Mouse (Mus musculus) CH12.LX (cell line): ENCODE results near the gene Pa2g4. TPM values are rescaled to one million over a fixed set of nuclear protein-coding genes. Genes with fewer than 3 reads are reported as not detected.

Experiments
- DNase-seq: peaks from one replicate; pipeline ENCODE4 v3.0.0-alpha.2; 2013; ENCODE audit errors: extremely low read depth
- H3K27ac ChIP-seq: 2 replicates; pipeline ENCODE4 v1.5.1; 2012; ENCODE audit warnings: low read depth, mild to moderate bottlenecking, control low read depth, moderate library complexity; ENCODE audit not compliant: insufficient read depth
- H3K27me3 ChIP-seq: replicated peaks from 2 replicates; pipeline ENCODE3; 2012; ENCODE audit warnings: inconsistent platforms
- H3K36me3 ChIP-seq, 2 experiments: replicated peaks in 1 of 2; 2 replicates each; pipeline versions ENCODE3 to v1.6.1; 2012; ENCODE audit warnings: inconsistent platforms in 1 of 2, low read length in 1 of 2, mild to moderate bottlenecking in 1 of 2, mixed read lengths in 1 of 2, moderate library complexity in 1 of 2; ENCODE audit not compliant: control insufficient read depth in 1 of 2, insufficient read depth in 1 of 2
- H3K4me1 ChIP-seq, 2 experiments: 2 replicates each; pipeline ENCODE4 v1.6.1; 2012; ENCODE audit warnings: inconsistent platforms in 1 of 2, moderate library complexity in 1 of 2; ENCODE audit not compliant: insufficient read depth in 2 of 2, control insufficient read depth in 1 of 2
- H3K4me2 ChIP-seq: 2 replicates; pipeline ENCODE4 v1.6.1; 2012; ENCODE audit warnings: low read depth, mild to moderate bottlenecking, control low read depth; ENCODE audit not compliant: poor library complexity, insufficient read depth, severe bottlenecking
- H3K4me3 ChIP-seq, 3 experiments: fragments of 150-350 bp in 1 of 3; sonication (generic) in 1 of 3; replicated peaks in 1 of 3; 2 replicates each; pipeline versions ENCODE3 to v1.5.1; 2011 to 2012; ENCODE audit warnings: low read depth in 2 of 3, low read length in 2 of 3, mild to moderate bottlenecking in 2 of 3, moderate library complexity in 2 of 3, control low read depth in 1 of 3, improper control_type of control experiment in 1 of 3, inconsistent platforms in 1 of 3, mixed read lengths in 1 of 3; ENCODE audit not compliant: poor library complexity in 1 of 3
- H3K79me2 ChIP-seq: replicated peaks from 2 replicates; pipeline ENCODE4 v1.6.1; 2012; ENCODE audit warnings: mild to moderate bottlenecking, moderate library complexity; ENCODE audit not compliant: control insufficient read depth, poor library complexity, insufficient read depth, severe bottlenecking; ENCODE audit errors: extremely low read depth
- H3K9ac ChIP-seq: 2 replicates; pipeline ENCODE4 v1.6.1; 2012; ENCODE audit warnings: low read depth, mild to moderate bottlenecking, control low read depth, moderate library complexity; ENCODE audit not compliant: insufficient read depth
- H3K9me3 ChIP-seq: replicated peaks from 2 replicates; pipeline ENCODE3; 2012; ENCODE audit warnings: low read length, inconsistent platforms, mixed read lengths
- CHD1 ChIP-seq: IDR thresholded peaks from 2 replicates; pipeline ENCODE4 v1.6.1; 2012; ENCODE audit warnings: low read depth, low read length, improper control_type of control experiment, inconsistent platforms
- CTCF ChIP-seq, 2 experiments: IDR thresholded peaks in 1 of 2; conservative IDR thresholded peaks in 1 of 2; 2 replicates each; pipeline ENCODE4 v1.5.1; 2011 to 2012; ENCODE audit warnings: low read depth in 2 of 2, low read length in 2 of 2, improper control_type of control experiment in 1 of 2, inconsistent platforms in 1 of 2, mild to moderate bottlenecking in 1 of 2, moderate library complexity in 1 of 2
- E2F4 ChIP-seq: IDR thresholded peaks from 2 replicates; pipeline ENCODE4 v1.6.1; 2011; ENCODE audit warnings: low read depth, low read length, improper control_type of control experiment; ENCODE audit not compliant: insufficient replicate concordance
- ELF1 ChIP-seq: IDR thresholded peaks from 2 replicates; pipeline ENCODE4 v1.6.1; 2014; ENCODE audit warnings: low read depth, mild to moderate bottlenecking, inconsistent platforms, low read length, improper control_type of control experiment
- EP300 ChIP-seq: IDR thresholded peaks from 2 replicates; pipeline ENCODE4 v1.6.1; 2011; ENCODE audit warnings: low read length, improper control_type of control experiment
- ETS1 ChIP-seq: conservative IDR thresholded peaks from 2 replicates; pipeline ENCODE4 v1.6.1; 2012; ENCODE audit warnings: low read depth, mild to moderate bottlenecking, inconsistent platforms, low read length, improper control_type of control experiment, moderate library complexity
- GABPA ChIP-seq: IDR thresholded peaks from 2 replicates; pipeline ENCODE4 v1.6.1; 2012; ENCODE audit warnings: low read depth, low read length, improper control_type of control experiment, inconsistent platforms; ENCODE audit not compliant: insufficient replicate concordance
- HCFC1 ChIP-seq: IDR thresholded peaks from 2 replicates; pipeline ENCODE4 v1.6.1; 2012; ENCODE audit warnings: low read depth, mild to moderate bottlenecking, inconsistent platforms, low read length, improper control_type of control experiment
- IRF4 ChIP-seq: IDR thresholded peaks from 2 replicates; pipeline ENCODE4 v1.6.1; 2014; ENCODE audit warnings: low read depth, mild to moderate bottlenecking, inconsistent platforms, low read length, improper control_type of control experiment
- JUN ChIP-seq: IDR thresholded peaks from 2 replicates; pipeline ENCODE4 v1.6.1; 2011; ENCODE audit warnings: low read depth, mild to moderate bottlenecking, low read length, improper control_type of control experiment, moderate library complexity; ENCODE audit not compliant: insufficient read depth
- JUND ChIP-seq: conservative IDR thresholded peaks from 2 replicates; pipeline ENCODE4 v1.6.1; 2011; ENCODE audit warnings: low read depth, low read length, improper control_type of control experiment
- KAT2A ChIP-seq: IDR thresholded peaks from 2 replicates; pipeline ENCODE4 v1.6.1; 2012; ENCODE audit warnings: low read length, improper control_type of control experiment, inconsistent platforms; ENCODE audit not compliant: insufficient replicate concordance
- MAFK ChIP-seq: IDR thresholded peaks from 2 replicates; pipeline ENCODE4 v1.6.1; 2011; ENCODE audit warnings: low read length, improper control_type of control experiment; ENCODE audit not compliant: insufficient replicate concordance
- MAX ChIP-seq: IDR thresholded peaks from 2 replicates; pipeline ENCODE4 v1.6.1; 2011; ENCODE audit warnings: low read length, improper control_type of control experiment
- MAZ ChIP-seq: IDR thresholded peaks from 2 replicates; pipeline ENCODE4 v1.6.1; 2012; ENCODE audit warnings: low read depth, mild to moderate bottlenecking, inconsistent platforms, low read length, improper control_type of control experiment, moderate library complexity
- MEF2A ChIP-seq: IDR thresholded peaks from 2 replicates; pipeline ENCODE4 v1.6.1; 2014; ENCODE audit warnings: low read depth, mild to moderate bottlenecking, inconsistent platforms, low read length, improper control_type of control experiment, borderline replicate concordance
- MXI1 ChIP-seq: IDR thresholded peaks from 2 replicates; pipeline ENCODE4 v1.6.1; 2011; ENCODE audit warnings: mild to moderate bottlenecking, low read depth, low read length, improper control_type of control experiment
- MYC ChIP-seq: IDR thresholded peaks from 2 replicates; pipeline ENCODE4 v1.6.1; 2011; ENCODE audit warnings: low read depth, mild to moderate bottlenecking, improper control_type of control experiment, low read length
- NRF1 ChIP-seq: IDR thresholded peaks from 2 replicates; pipeline ENCODE4 v1.6.1; 2014; ENCODE audit warnings: low read depth, mild to moderate bottlenecking, inconsistent platforms, low read length, improper control_type of control experiment, moderate library complexity
- POLR2A ChIP-seq: IDR thresholded peaks from 2 replicates; pipeline ENCODE4 v1.6.1; 2011; ENCODE audit warnings: low read depth, mild to moderate bottlenecking, improper control_type of control experiment, low read length
- POLR2AphosphoS2 ChIP-seq: IDR thresholded peaks from 2 replicates; pipeline ENCODE4 v1.6.1; 2011; ENCODE audit warnings: low read depth, low read length, improper control_type of control experiment
- RAD21 ChIP-seq: IDR thresholded peaks from 2 replicates; pipeline ENCODE4 v1.6.1; 2011; ENCODE audit warnings: low read depth, mild to moderate bottlenecking, low read length, improper control_type of control experiment, moderate library complexity
- RCOR1 ChIP-seq: conservative IDR thresholded peaks from 2 replicates; pipeline ENCODE4 v1.6.1; 2012; ENCODE audit warnings: low read depth, mild to moderate bottlenecking, inconsistent platforms, low read length, improper control_type of control experiment
- SIN3A ChIP-seq: IDR thresholded peaks from 2 replicates; pipeline ENCODE4 v1.6.1; 2012; ENCODE audit warnings: low read length, improper control_type of control experiment, inconsistent platforms
- SMC3 ChIP-seq: IDR thresholded peaks from 2 replicates; pipeline ENCODE4 v1.6.1; 2011; ENCODE audit warnings: low read depth, low read length, improper control_type of control experiment
- TBP ChIP-seq: conservative IDR thresholded peaks from 2 replicates; pipeline ENCODE4 v1.6.1; 2011; ENCODE audit warnings: low read depth, low read length, improper control_type of control experiment
- TCF12 ChIP-seq: IDR thresholded peaks from 2 replicates; pipeline ENCODE4 v1.6.1; 2014; ENCODE audit warnings: low read depth, mild to moderate bottlenecking, inconsistent platforms, low read length, improper control_type of control experiment
- USF1 ChIP-seq: IDR thresholded peaks from 2 replicates; pipeline ENCODE4 v1.6.1; 2014; ENCODE audit warnings: low read depth, mild to moderate bottlenecking, inconsistent platforms, low read length, improper control_type of control experiment
- USF2 ChIP-seq: conservative IDR thresholded peaks from 2 replicates; pipeline ENCODE4 v1.6.1; 2011; ENCODE audit warnings: low read depth, low read length, improper control_type of control experiment
- ZC3H11A ChIP-seq: IDR thresholded peaks from 2 replicates; pipeline ENCODE4 v1.6.1; 2012; ENCODE audit warnings: low read depth, mild to moderate bottlenecking, inconsistent platforms, low read length, improper control_type of control experiment
- ZKSCAN1 ChIP-seq: IDR thresholded peaks from 2 replicates; pipeline ENCODE4 v1.6.1; 2012; ENCODE audit warnings: low read depth, inconsistent platforms, low read length, improper control_type of control experiment, borderline replicate concordance
- ZMIZ1 ChIP-seq: IDR thresholded peaks from 2 replicates; pipeline ENCODE4 v1.6.1; 2012; ENCODE audit warnings: low read depth, mild to moderate bottlenecking, inconsistent platforms, low read length, improper control_type of control experiment
- ZNF384 ChIP-seq: IDR thresholded peaks from 2 replicates; pipeline ENCODE4 v1.6.1; 2012; ENCODE audit warnings: low read depth, low read length, improper control_type of control experiment, inconsistent platforms
- dilution Hi-C: fragments of 300-500 bp; cut with MboI; formaldehyde crosslinking; loops from 2 replicates; pipeline ENCODE4 v1.14.3; 2020; ENCODE audit warnings: low sequenced_read_pairs; ENCODE audit not compliant: extremely low pct_unique_long_range_greater_than_20kb, extremely low pct_ligation_motif_present
- in situ Hi-C: fragments of 300-500 bp; cut with MboI; formaldehyde crosslinking; loops from 3 replicates; pipeline ENCODE4 v1.14.3; 2019; ENCODE audit warnings: low sequenced_read_pairs, low pct_ligation_motif_present, low pct_unique_long_range_greater_than_20kb, mixed read lengths
- polyA plus RNA-seq: library from polyadenylated mRNA; unstranded; fragments of >175 nt; gene quantifications from 2 replicates; pipeline ENCODE4 v1.2.1, GENCODE M21; 2012; ENCODE audit warnings: low read depth; ENCODE audit not compliant: insufficient read length
- total RNA-seq, 2 experiments: library from RNA; depleted of rRNA; stranded (reverse); fragments of 300-350 nt in 1 of 2; fragments of >200 nt in 1 of 2; gene quantifications; 2 replicates each; pipeline ENCODE4 v1.2.3; 2012 to 2014

The Pa2g4 gene
- total and polyA plus RNA-seq, 3 experiments = 129 to 550 (median 133) TPM

- TF ChIP-seq JUND = no peak
- TF ChIP-seq ELF1 = no peak
- TF ChIP-seq EP300 = no peak
- TF ChIP-seq ETS1 = no peak
- TF ChIP-seq JUN = no peak
- no peak for TF ChIP-seq RCOR1
- no peak for TF ChIP-seq CTCF (conservative IDR thresholded peaks at IDR 0.05 in 1 of 2, IDR thresholded peaks at IDR 0.05 in 1 of 2; ENCODE audit: low read depth in 2 of 2, low read length in 2 of 2)
- no peak for TF ChIP-seq TBP
- TF ChIP-seq MEF2A = no peak
- TF ChIP-seq NRF1 = no peak
- TF ChIP-seq ZKSCAN1 = no peak
- TF ChIP-seq GABPA = no peak
- TF ChIP-seq RAD21 = no peak
- no peak for TF ChIP-seq MAX
- TF ChIP-seq ZNF384 = no peak
- TF ChIP-seq SMC3 = no peak
- no peak for TF ChIP-seq MYC
- TF ChIP-seq, all 38 proteins: peak for 0
- Histone ChIP-seq H3K4me2 (no peak overlapping the region), H3K36me3 (peaks cover 9 to 24% of the 10 kb centered on the region in 2 experiments), H3K4me1 (peaks cover 7 to 15% of the 10 kb centered on the region in 2 experiments), H3K79me2 (no peaks in the 10 kb centered on the region), H3K27ac (no peak overlapping the region), H3K9ac (no peak overlapping the region), H3K4me3 (no peak overlapping the region), H3K9me3 (no peaks in the 10 kb centered on the region), H3K27me3 (peaks cover 20% of the 10 kb centered on the region)
- DNase-seq = no peak
- in situ Hi-C loops = no loop called here
- dilution Hi-C loops = no loop called here
These were observed 13.5 kb upstream of the Pa2g4 start for GRCm38 (mm10) chr10:128579298-128579697.

DNA sequence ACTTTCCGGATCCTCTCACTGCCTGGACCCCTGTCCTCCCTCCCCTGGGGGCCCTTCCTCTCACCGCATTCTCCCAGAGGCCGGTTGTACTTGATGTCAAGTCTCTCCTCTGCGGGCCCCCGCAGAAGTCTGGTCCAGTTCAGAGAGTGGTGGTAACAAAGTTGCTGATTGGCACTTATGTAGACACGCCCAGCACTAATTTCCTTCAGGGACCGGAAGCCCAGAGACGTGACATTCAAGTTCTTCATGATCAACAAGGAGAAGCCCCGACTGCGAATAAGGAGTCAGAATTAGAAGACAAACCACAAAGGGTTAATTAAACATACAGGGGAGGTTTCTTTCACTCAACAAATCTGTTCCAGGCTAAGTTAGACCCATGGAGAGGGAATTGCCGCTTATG, 12.5 kb upstream of the Pa2g4 start:
- Histone ChIP-seq H3K36me3 (peaks cover 19 to 34% of the 10 kb centered on the region in 2 experiments), H3K4me3 (peak overlapping the region; percentile 71 to 94 (median 80)), H3K9me3 (no peaks in the 10 kb centered on the region), H3K4me2 (peak overlapping the region; percentile 45), H3K9ac (peak overlapping the region; percentile 71), H3K27ac (no peak overlapping the region), H3K27me3 (peaks cover 11% of the 10 kb centered on the region), H3K4me1 (peaks cover 7 to 12% of the 10 kb centered on the region in 2 experiments), H3K79me2 (no peaks in the 10 kb centered on the region)
- in situ Hi-C loops = no loop called here
- dilution Hi-C loops = no loop called here
- DNase-seq = peak; percentile 75
- no peak for TF ChIP-seq JUN
- TF ChIP-seq MAFK = peak; percentile 70
- TF ChIP-seq TCF12 = peak; percentile 61; the same call in 1 of the 2 replicates
- TF ChIP-seq TBP = peak; percentile 83; the same call in 1 of the 2 replicates
- no peak for TF ChIP-seq ZC3H11A
- no peak for TF ChIP-seq KAT2A
- peak; percentile 71; the same call in 1 of the 2 replicates for TF ChIP-seq POLR2AphosphoS2
- no peak for TF ChIP-seq ZNF384
- TF ChIP-seq HCFC1 = peak; percentile 59
- no peak for TF ChIP-seq ZKSCAN1
- TF ChIP-seq MAZ = no peak
- no peak for TF ChIP-seq RAD21
- 0 out of 2 replicates have a peak, but pooled peaks have one; percentile 5 for TF ChIP-seq ETS1
- TF ChIP-seq USF1 = no peak
- TF ChIP-seq E2F4 = no peak
- TF ChIP-seq ZMIZ1 = peak; percentile 72; the same call in 1 of the 2 replicates
- TF ChIP-seq POLR2A = peak; percentile 74
- no peak for TF ChIP-seq USF2
- no peak for TF ChIP-seq IRF4
- peak; percentile 34; the same call in 1 of the 2 replicates for TF ChIP-seq MXI1
- 0 out of 2 replicates have a peak, but pooled peaks have one; percentile 55 for TF ChIP-seq CHD1
- TF ChIP-seq SIN3A = peak; percentile 88
